Mouse (Mus musculus): ENCODE measurements at regions not wholly inside any gene's neighbourhood (a gene's known extent, or its start where the extent isn't known, plus 50 kb on each side); places are given as distances from the start of the nearest gene placed in this dataset.

DNA sequence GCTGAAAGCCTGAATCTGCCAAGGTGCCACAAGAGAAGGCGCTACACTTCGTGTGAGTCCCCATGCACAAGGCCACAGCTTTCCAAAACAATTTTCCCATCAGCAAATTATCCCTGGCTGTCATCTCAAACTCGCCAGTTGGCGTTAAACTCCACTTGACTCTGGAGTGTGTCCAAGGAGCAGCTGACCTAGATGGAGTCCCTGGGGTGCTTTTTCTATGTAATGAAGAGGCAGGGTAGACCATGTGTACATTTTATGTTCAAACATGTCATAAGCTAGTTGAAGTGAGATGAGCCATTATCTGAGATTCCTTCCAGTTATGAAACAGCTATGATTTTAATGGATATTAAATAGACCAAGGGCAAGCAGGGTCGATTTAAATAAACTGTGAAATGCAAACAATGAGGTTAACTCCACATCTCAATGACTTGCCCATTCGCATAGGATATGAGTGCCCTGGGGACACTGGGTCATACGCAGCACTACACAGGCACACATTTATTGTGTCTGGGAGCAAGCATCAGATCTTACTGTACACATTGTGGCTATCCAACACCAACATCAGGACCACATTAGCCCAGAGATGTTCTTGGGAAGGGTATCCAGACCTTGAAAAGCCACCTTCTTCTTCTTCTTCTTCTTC lies 51.0 kb upstream of the Sfswap start:
- Histone ChIP-seq H3K9ac (no peak overlapping the region), H3K4me2 (no peak overlapping the region), H3K9me3 (no peaks in the 10 kb centered on the region), H3K4me3 (no peak overlapping the region), H3K4me1 (replicated peaks) (peaks cover 25% of the 10 kb centered on the region), H3K36me3 (no peaks in the 10 kb centered on the region), H3K27me3 (peaks cover 12% of the 10 kb centered on the region; the same call in 1 of the 2 replicates), H3K27ac (replicated peaks) (no peak overlapping the region)
- WGBS, result 33% methylated on average over 7 of the region's 7 CpGs
- no peak for ATAC-seq (ENCODE audit: low read depth)
